Mouse (Mus musculus) 3134 (cell line): ENCODE measurements at regions not wholly inside any gene's neighbourhood (a gene's known extent, or its start where the extent isn't known, plus 50 kb on each side); places are given as distances from the start of the nearest gene placed in this dataset.
"Not testable (repeated sequence)": the region's sequence is repeated elsewhere in the genome, so short reads cannot be mapped to it uniquely, and the experiment has no call there.

ENCODE experiments used
- DNase-seq: peaks from one replicate; pipeline ENCODE4 v3.0.0-alpha.2; 2011; ENCODE audit warnings: low spot score; ENCODE audit not compliant: insufficient read length; ENCODE audit errors: extremely low read depth

GRCm38 (mm10) chr6:48177936-48178335, 91.5 kb upstream of the Zfp746 start:
- peak; percentile 8 for DNase-seq

GRCm38 (mm10) chr6:48175234-48175633, 88.8 kb upstream of the Zfp746 start:
- no peak for DNase-seq

GRCm38 (mm10) chr6:48172769-48173168, 86.4 kb upstream of the Zfp746 start:
- not testable (repeated sequence) for DNase-seq

- no peak for DNase-seq
Measured at GRCm38 (mm10) chr6:48136851-48137250, 50.5 kb upstream of the Zfp746 start.
